Mouse (Mus musculus) midbrain, postnatal 0 days (tissue): ENCODE data around the gene Golt1a. TPM values are rescaled to one million over a fixed set of nuclear protein-coding genes. Genes with fewer than 3 reads are reported as not detected.

Source experiments
- ATAC-seq: fragments of 200-750 bp; cut with Nextera tagmentation; 2 replicates; pipeline ENCODE4 v1.8.0; 2017; ENCODE audit warnings: moderate number of reproducible peaks, mild to moderate bottlenecking, moderate TSS enrichment, moderate library complexity; ENCODE audit not compliant: low FRiP score
- DNase-seq: peaks from one replicate; pipeline ENCODE4 v3.0.0-alpha.2; 2015; ENCODE audit warnings: low spot score
- H3K27ac ChIP-seq: fragments of 300-500 bp; sonication (generic); 2 replicates; pipeline ENCODE4 v1.5.1; 2014; ENCODE audit warnings: low read depth, mild to moderate bottlenecking, low read length, mixed read lengths
- H3K27me3 ChIP-seq: fragments of 300-500 bp; sonication (generic); 2 replicates; pipeline ENCODE4 v1.6.1; 2014; ENCODE audit warnings: low read length, control low read depth, mixed read lengths; ENCODE audit not compliant: insufficient read depth
- H3K36me3 ChIP-seq: fragments of 300-500 bp; sonication (generic); 2 replicates; pipeline ENCODE4 v1.6.1; 2014; ENCODE audit warnings: low read length, control low read depth, mixed read lengths; ENCODE audit not compliant: insufficient read depth
- H3K4me1 ChIP-seq: fragments of 300-500 bp; sonication (generic); 2 replicates; pipeline ENCODE4 v1.6.1; 2014; ENCODE audit warnings: mild to moderate bottlenecking, control low read depth, antibody characterized with exemption, low read length, mixed read lengths; ENCODE audit not compliant: insufficient read depth
- H3K4me2 ChIP-seq: fragments of 300-500 bp; sonication (generic); 2 replicates; pipeline ENCODE4 v1.6.1; 2014; ENCODE audit warnings: low read depth, mild to moderate bottlenecking, low read length, mixed read lengths; ENCODE audit not compliant: poor library complexity, severe bottlenecking
- H3K4me3 ChIP-seq: fragments of 300-500 bp; sonication (generic); 2 replicates; pipeline ENCODE4 v1.5.1; 2014; ENCODE audit warnings: low read depth, mild to moderate bottlenecking, low read length, moderate library complexity
- H3K9ac ChIP-seq: fragments of 300-500 bp; sonication (generic); replicated peaks from 2 replicates; pipeline ENCODE4 v1.6.1; 2014; ENCODE audit warnings: mild to moderate bottlenecking, low read length, moderate library complexity, mixed read lengths; ENCODE audit not compliant: poor library complexity, severe bottlenecking
- H3K9me3 ChIP-seq: fragments of 300-500 bp; sonication (generic); 2 replicates; pipeline ENCODE4 v1.6.1; 2016; ENCODE audit warnings: low read length, control low read depth
- CTCF ChIP-seq: IDR thresholded peaks from 2 replicates; pipeline ENCODE4 v1.5.1; 2016; ENCODE audit warnings: antibody characterized with exemption, mild to moderate bottlenecking
- WGBS: fragments of 180-500 bp; shearing (Covaris S2); extraction: QIAGEN DNeasy Blood & Tissue Kit; methylation state at CpG from one replicate; pipeline ENCODE4 v1.1.7; 2014; 5-methylcytosine and 5-hydroxymethylcytosine counted together
- polyA plus RNA-seq: library from polyadenylated mRNA; unstranded; fragments of >200 nt; fragmentation: Nextera tagmentation; extraction: Ambion mirVana; gene quantifications from 2 replicates; pipeline ENCODE4 v1.2.1, GENCODE M21; 2015
- total RNA-seq: library from RNA; depleted of rRNA; stranded (reverse); fragments of >200 nt; gene quantifications from 2 replicates; pipeline ENCODE4 v1.2.3, GENCODE M21; 2014

Gene Golt1a
- total and polyA plus RNA-seq, 2 experiments from 2014 or later: not detected

- Histone ChIP-seq H3K36me3 (peaks cover 61% of the 10 kb centered on the region), H3K9ac (no peak overlapping the region), H3K4me3 (no peak overlapping the region), H3K27me3 (no peaks in the 10 kb centered on the region), H3K4me1 (no peaks in the 10 kb centered on the region), H3K27ac (no peak overlapping the region), H3K9me3 (no peaks in the 10 kb centered on the region), H3K4me2 (no peak overlapping the region)
- no peak for TF ChIP-seq CTCF
- no peak for ATAC-seq
- DNase-seq: no peak
- 94% methylated on average over 6 of the region's 6 CpGs for WGBS
These were observed 17.7 kb upstream of the Golt1a start for GRCm38 (mm10) chr1:133291888-133292287.

- Histone ChIP-seq H3K4me1 (no peaks in the 10 kb centered on the region), H3K4me2 (no peak overlapping the region), H3K36me3 (peaks cover 57% of the 10 kb centered on the region), H3K27me3 (no peaks in the 10 kb centered on the region), H3K4me3 (no peak overlapping the region), H3K9me3 (no peaks in the 10 kb centered on the region), H3K9ac (no peak overlapping the region), H3K27ac (no peak overlapping the region)
- ATAC-seq (no peak), DNase-seq (no peak)
- TF ChIP-seq CTCF: peak; percentile 52
These were observed 17.0 kb upstream of the Golt1a start for GRCm38 (mm10) chr1:133292608-133293007.

- H3K4me1 ChIP-seq: no peaks in the 10 kb centered on the region
- no peak overlapping the region for H3K9ac ChIP-seq
- no peak for TF ChIP-seq CTCF
- WGBS: 82% methylated on average over 9 of the region's 9 CpGs
- peaks cover 47% of the 10 kb centered on the region for H3K36me3 ChIP-seq
- ATAC-seq (no peak), DNase-seq (peak; percentile 70)
- no peak overlapping the region for H3K4me2 ChIP-seq
- no peak overlapping the region for H3K27ac ChIP-seq
- H3K27me3 ChIP-seq: no peaks in the 10 kb centered on the region
- H3K4me3 ChIP-seq: no peak overlapping the region
- no peaks in the 10 kb centered on the region for H3K9me3 ChIP-seq
These were observed 13.2 kb upstream of the Golt1a start for GRCm38 (mm10) chr1:133296376-133296775.

GRCm38 (mm10) chr1:133298816-133299215, 10.8 kb upstream of the Golt1a start:
- peaks cover 36% of the 10 kb centered on the region for H3K36me3 ChIP-seq
- H3K4me1 ChIP-seq: no peaks in the 10 kb centered on the region
- H3K4me2 ChIP-seq: no peak overlapping the region
- ATAC-seq: no peak
- no peak overlapping the region for H3K27ac ChIP-seq
- no peak overlapping the region for H3K9ac ChIP-seq
- no peak for DNase-seq
- no peaks in the 10 kb centered on the region for H3K27me3 ChIP-seq
- WGBS: 45% methylated on average over 14 of the region's 14 CpGs
- no peaks in the 10 kb centered on the region for H3K9me3 ChIP-seq
- no peak overlapping the region for H3K4me3 ChIP-seq
- no peak for TF ChIP-seq CTCF

- H3K9me3 ChIP-seq: no peaks in the 10 kb centered on the region
- peak; percentile 64 for DNase-seq
- no peaks in the 10 kb centered on the region for H3K4me1 ChIP-seq
- 30% methylated on average over 3 of the region's 3 CpGs for WGBS
- TF ChIP-seq CTCF: no peak
- H3K4me3 ChIP-seq: no peak overlapping the region
- H3K27ac ChIP-seq: no peak overlapping the region
- no peak overlapping the region for H3K9ac ChIP-seq
- peaks cover 15% of the 10 kb centered on the region; the same call in 1 of the 2 replicates for H3K36me3 ChIP-seq
- no peak overlapping the region for H3K4me2 ChIP-seq
- no peaks in the 10 kb centered on the region for H3K27me3 ChIP-seq
- ATAC-seq: no peak
These were observed 7.1 kb upstream of the Golt1a start for GRCm38 (mm10) chr1:133302540-133302939.

GRCm38 (mm10) chr1:133306842-133307241, 2.8 kb upstream of the Golt1a start:
- Histone ChIP-seq H3K36me3 (0 out of 2 replicates have a peak, but pooled peaks cover 3% of the 10 kb centered on the region), H3K4me2 (no peak overlapping the region), H3K27me3 (no peaks in the 10 kb centered on the region), H3K4me1 (no peaks in the 10 kb centered on the region; the same call in 1 of the 2 replicates), H3K9ac (no peak overlapping the region), H3K4me3 (no peak overlapping the region), H3K9me3 (no peaks in the 10 kb centered on the region), H3K27ac (no peak overlapping the region)
- DNase-seq: peak; percentile 65
- under 1% methylated on average over 4 of the region's 4 CpGs for WGBS
- peak; percentile 87 for TF ChIP-seq CTCF
- no peak for ATAC-seq
